Mouse (Mus musculus) heart, embryonic 14.5 days (tissue): ENCODE data around the gene Sarnp. TPM values are rescaled to one million over a fixed set of nuclear protein-coding genes. Genes with fewer than 3 reads are reported as not detected.

Source experiments
- ATAC-seq: fragments of 200-750 bp; cut with Nextera tagmentation; 2 replicates; pipeline ENCODE4 v1.8.0; 2017; ENCODE audit warnings: low read depth, moderate TSS enrichment; ENCODE audit not compliant: insufficient number of reproducible peaks, insufficient read depth, low FRiP score
- H3K27ac ChIP-seq, 2 experiments: fragments of 200-500 bp in 1 of 2; fragments of 300-500 bp in 1 of 2; sonication (generic) in 1 of 2; replicated peaks in 1 of 2; 2 replicates each; pipeline ENCODE4 v1.5.1; 2012 to 2014; ENCODE audit warnings: low read depth in 2 of 2, low read length in 2 of 2, control low read depth in 1 of 2, mild to moderate bottlenecking in 1 of 2, mixed read lengths in 1 of 2; ENCODE audit not compliant: control insufficient read depth in 1 of 2, insufficient read depth in 1 of 2
- H3K27me3 ChIP-seq: fragments of 300-500 bp; sonication (generic); 2 replicates; pipeline ENCODE4 v1.6.1; 2014; ENCODE audit warnings: mild to moderate bottlenecking, low read length, control low read depth; ENCODE audit not compliant: control insufficient read depth, insufficient read depth
- H3K36me3 ChIP-seq: fragments of 300-500 bp; sonication (generic); 2 replicates; pipeline ENCODE4 v1.6.1; 2014; ENCODE audit warnings: mild to moderate bottlenecking, control low read depth, low read length, mixed read lengths; ENCODE audit not compliant: control insufficient read depth, insufficient read depth
- H3K4me1 ChIP-seq, 2 experiments: fragments of 200-500 bp in 1 of 2; fragments of 300-500 bp in 1 of 2; sonication (generic) in 1 of 2; 2 replicates each; pipeline ENCODE4 v1.6.1; 2012 to 2014; ENCODE audit warnings: low read length in 2 of 2, control low read depth in 1 of 2, mixed read lengths in 1 of 2; ENCODE audit not compliant: control insufficient read depth in 2 of 2, insufficient read depth in 2 of 2
- H3K4me2 ChIP-seq: fragments of 300-500 bp; sonication (generic); 2 replicates; pipeline ENCODE4 v1.6.1; 2014; ENCODE audit warnings: mild to moderate bottlenecking, low read length
- H3K4me3 ChIP-seq, 2 experiments: fragments of 200-500 bp in 1 of 2; fragments of 300-500 bp in 1 of 2; sonication (generic) in 1 of 2; 2 replicates each; pipeline ENCODE4 v1.5.1; 2012 to 2014; ENCODE audit warnings: low read length in 2 of 2, mild to moderate bottlenecking in 2 of 2, control low read depth in 1 of 2, low read depth in 1 of 2, moderate library complexity in 1 of 2; ENCODE audit not compliant: control insufficient read depth in 1 of 2, insufficient read depth in 1 of 2
- H3K9ac ChIP-seq: fragments of 300-500 bp; sonication (generic); 2 replicates; pipeline ENCODE4 v1.6.1; 2014; ENCODE audit warnings: mild to moderate bottlenecking, low read length
- H3K9me3 ChIP-seq: fragments of 300-500 bp; sonication (generic); 2 replicates; pipeline ENCODE4 v1.6.1; 2016; ENCODE audit warnings: low read length, control low read depth; ENCODE audit not compliant: control insufficient read depth
- WGBS: fragments of 180-500 bp; shearing (Covaris S2); extraction: QIAGEN DNeasy Blood & Tissue Kit; methylation state at CpG from one replicate; pipeline ENCODE4 v1.1.7; 2014; 5-methylcytosine and 5-hydroxymethylcytosine counted together
- polyA plus RNA-seq: library from polyadenylated mRNA; unstranded; fragments of >200 nt; fragmentation: Nextera tagmentation; extraction: Ambion mirVana; gene quantifications from 2 replicates; pipeline ENCODE4 v1.2.1, GENCODE M21; 2014

The Sarnp gene
- polyA plus RNA-seq, 1 experiment from 2014 or later = 168 TPM

DNA sequence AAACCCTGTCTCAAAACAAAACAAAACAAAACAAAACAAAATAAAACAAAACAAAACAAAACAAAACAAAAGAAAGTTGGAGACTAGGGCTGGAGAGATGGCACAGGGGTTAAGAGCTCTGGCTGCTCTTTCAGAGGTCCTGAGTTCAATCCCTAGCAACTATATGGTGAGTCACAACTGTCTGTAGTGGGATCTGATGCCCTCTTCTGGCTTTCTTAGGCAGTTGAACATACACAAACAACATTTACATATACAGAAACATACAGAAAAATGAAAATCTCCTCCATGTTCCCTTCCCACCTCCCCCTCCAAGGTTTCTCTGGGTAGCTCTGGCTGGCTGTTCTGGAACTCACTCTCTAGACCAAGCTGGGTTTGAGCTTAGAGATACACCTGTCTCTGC, 25.1 kb upstream of the Sarnp start:
- H3K9me3 ChIP-seq = no peaks in the 10 kb centered on the region
- no peak overlapping the region for H3K9ac ChIP-seq
- no peak overlapping the region for H3K4me2 ChIP-seq
- H3K27ac ChIP-seq = no peak overlapping the region
- H3K27me3 ChIP-seq = no peaks in the 10 kb centered on the region
- H3K4me1 ChIP-seq = peaks cover 3 to 4% of the 10 kb centered on the region in 2 experiments; a peak in 3 of 4 replicates
- no peak overlapping the region for H3K4me3 ChIP-seq
- H3K36me3 ChIP-seq = no peaks in the 10 kb centered on the region
- no peak for ATAC-seq

DNA sequence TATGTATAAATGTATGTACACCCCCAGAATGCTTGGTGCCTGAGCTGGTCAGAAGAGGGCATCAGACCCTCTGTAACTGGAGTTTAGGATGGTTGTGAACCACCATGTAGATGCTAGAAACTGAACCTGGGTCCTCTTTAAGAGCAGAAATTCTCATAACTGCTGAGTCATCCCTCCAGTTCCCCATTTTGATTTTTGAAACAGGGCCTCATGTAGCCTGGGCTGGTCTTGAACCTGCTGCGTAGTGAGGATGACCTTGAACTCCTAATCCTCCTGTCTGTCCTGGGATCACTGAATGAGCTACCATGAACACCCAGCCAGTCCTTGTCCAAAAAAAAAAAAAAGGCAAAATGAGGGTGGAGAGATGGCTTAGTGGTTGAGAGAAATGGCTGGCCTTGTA, 23.9 kb upstream of the Sarnp start:
- Histone ChIP-seq H3K4me3 (no peak overlapping the region), H3K36me3 (peaks cover 3% of the 10 kb centered on the region; the same call in 1 of the 2 replicates), H3K4me2 (no peak overlapping the region), H3K9ac (no peak overlapping the region), H3K9me3 (no peaks in the 10 kb centered on the region), H3K4me1 (peaks cover 3 to 4% of the 10 kb centered on the region in 2 experiments; a peak in 3 of 4 replicates), H3K27me3 (no peaks in the 10 kb centered on the region), H3K27ac (no peak overlapping the region)
- ATAC-seq = no peak
- WGBS = 91% methylated on average over 1 of the region's 1 CpGs

DNA sequence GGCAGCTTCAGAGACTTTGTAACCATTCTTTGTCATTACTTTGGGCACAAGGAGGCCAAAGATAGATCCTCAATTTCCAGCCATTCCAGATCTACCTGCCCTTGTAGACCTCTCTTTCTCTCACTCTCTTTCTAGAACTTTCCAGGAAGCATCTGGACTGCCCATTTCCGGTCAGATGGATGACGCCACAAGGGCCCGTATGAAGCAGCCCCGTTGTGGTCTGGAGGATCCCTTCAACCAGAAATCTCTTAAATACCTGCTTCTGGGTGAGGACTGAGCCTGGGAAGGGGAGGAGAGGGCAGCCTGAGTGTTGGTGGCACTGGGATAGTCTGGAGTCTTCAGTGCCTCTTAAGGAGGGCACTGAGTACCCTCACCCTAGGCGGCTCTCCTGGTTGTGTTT, 22.7 kb upstream of the Sarnp start:
- 79% methylated on average over 5 of the region's 5 CpGs for WGBS
- no peak for ATAC-seq
- peaks cover 3 to 4% of the 10 kb centered on the region in 2 experiments; a peak in 3 of 4 replicates for H3K4me1 ChIP-seq
- H3K36me3 ChIP-seq = peaks cover 4% of the 10 kb centered on the region; the same call in 1 of the 2 replicates
- H3K4me2 ChIP-seq = no peak overlapping the region
- no peaks in the 10 kb centered on the region for H3K9me3 ChIP-seq
- H3K27ac ChIP-seq = no peak overlapping the region
- no peak overlapping the region for H3K9ac ChIP-seq
- H3K4me3 ChIP-seq = no peak overlapping the region
- no peaks in the 10 kb centered on the region for H3K27me3 ChIP-seq

DNA sequence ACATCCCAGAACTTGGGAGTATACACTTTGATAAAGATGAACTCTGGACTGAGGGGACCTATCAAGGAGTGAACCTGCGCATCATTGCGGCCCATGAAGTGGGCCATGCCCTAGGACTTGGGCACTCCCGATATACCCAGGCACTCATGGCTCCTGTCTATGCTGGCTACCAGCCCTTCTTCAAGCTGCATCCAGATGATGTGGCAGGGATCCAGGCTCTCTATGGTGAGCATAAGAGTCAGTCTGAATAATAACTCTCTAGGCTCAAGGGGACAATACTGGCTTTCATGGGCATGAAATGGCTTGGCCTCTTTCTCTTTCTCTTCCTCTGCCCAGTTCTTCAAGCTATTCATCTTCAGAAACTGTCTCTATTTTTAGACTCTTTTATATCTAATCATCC, 21.6 kb upstream of the Sarnp start:
- no peak overlapping the region for H3K9ac ChIP-seq
- 90% methylated on average over 3 of the region's 3 CpGs for WGBS
- no peak overlapping the region for H3K4me3 ChIP-seq
- no peaks in the 10 kb centered on the region for H3K27me3 ChIP-seq
- H3K4me2 ChIP-seq = no peak overlapping the region
- H3K36me3 ChIP-seq = peaks cover 13% of the 10 kb centered on the region
- peaks cover 3 to 4% of the 10 kb centered on the region in 2 experiments; a peak in 3 of 4 replicates for H3K4me1 ChIP-seq
- ATAC-seq = no peak
- no peaks in the 10 kb centered on the region for H3K9me3 ChIP-seq
- H3K27ac ChIP-seq = no peak overlapping the region

DNA sequence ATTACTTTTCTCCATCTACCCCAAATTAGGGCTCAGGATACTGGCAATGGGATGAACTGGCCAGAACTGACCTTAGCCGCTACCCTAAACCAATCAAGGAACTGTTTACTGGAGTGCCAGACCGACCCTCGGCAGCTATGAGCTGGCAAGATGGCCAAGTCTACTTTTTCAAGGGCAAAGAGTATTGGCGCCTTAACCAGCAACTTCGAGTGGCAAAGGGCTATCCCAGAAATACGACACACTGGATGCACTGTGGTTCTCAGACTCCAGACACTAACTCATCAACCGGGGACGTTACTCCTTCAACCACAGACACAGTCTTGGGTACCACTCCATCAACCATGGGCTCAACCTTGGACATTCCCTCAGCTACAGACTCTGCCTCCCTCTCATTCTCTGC, 18.5 kb upstream of the Sarnp start:
- ATAC-seq = no peak
- Histone ChIP-seq H3K27me3 (no peaks in the 10 kb centered on the region), H3K9me3 (no peaks in the 10 kb centered on the region), H3K36me3 (peaks cover 30% of the 10 kb centered on the region), H3K4me3 (no peak overlapping the region), H3K4me2 (no peak overlapping the region), H3K27ac (no peak overlapping the region), H3K9ac (no peak overlapping the region), H3K4me1 (peaks cover 6 to 17% of the 10 kb centered on the region in 2 experiments; a peak in 3 of 4 replicates)
- WGBS = 89% methylated on average over 8 of the region's 8 CpGs

DNA sequence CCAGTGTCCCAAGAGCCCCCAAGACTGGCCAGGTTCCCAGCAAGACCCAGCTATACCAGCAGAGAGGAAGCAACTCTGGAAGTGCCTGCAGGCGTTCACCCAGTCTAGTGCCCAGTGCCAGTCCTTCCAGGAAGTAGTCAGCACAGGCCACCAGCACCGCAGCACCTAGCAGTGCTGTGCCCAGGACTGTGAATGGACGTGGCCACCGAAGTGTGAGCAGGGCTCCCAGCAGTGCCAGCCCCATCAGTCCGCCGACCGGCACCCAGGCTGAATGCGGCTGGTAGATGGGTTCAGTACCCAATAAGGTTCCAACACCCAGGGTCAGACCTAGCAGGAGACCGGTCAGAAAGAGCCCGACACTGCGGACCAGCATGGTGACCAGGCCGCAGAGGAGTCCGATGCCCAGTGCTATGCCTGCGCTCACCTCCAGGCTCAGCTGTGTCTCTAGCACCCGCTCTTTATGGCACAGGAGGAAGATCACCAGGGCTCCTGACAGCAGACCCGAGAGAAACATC, 15.1 kb upstream of the Sarnp start:
- Histone ChIP-seq H3K36me3 (peaks cover 33% of the 10 kb centered on the region), H3K9ac (no peak overlapping the region), H3K4me2 (no peak overlapping the region), H3K4me3 (no peak overlapping the region), H3K27me3 (no peaks in the 10 kb centered on the region), H3K27ac (no peak overlapping the region), H3K9me3 (no peaks in the 10 kb centered on the region), H3K4me1 (peaks cover 13 to 24% of the 10 kb centered on the region in 2 experiments)
- ATAC-seq = no peak
- 90% methylated on average over 16 of the region's 16 CpGs for WGBS

DNA sequence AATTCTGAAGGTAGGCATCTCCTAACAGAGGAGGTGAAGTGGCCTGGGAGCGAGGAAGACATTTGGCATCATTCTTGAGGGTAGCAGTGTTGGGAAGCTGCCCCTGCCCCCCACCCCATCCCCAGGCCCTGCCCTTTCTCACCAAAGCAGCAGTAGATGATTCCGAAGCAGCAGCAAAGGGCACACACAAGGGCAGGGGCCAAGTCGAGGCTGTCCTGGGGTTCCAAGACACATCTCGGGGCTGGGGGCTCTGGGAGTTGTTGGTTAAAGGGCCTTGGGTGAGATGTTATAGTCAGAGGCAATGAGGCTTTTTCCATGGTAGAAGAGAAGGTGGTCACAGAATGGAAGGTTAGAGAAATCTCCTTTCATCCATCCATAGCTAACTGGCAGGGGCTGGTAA, 14.2 kb upstream of the Sarnp start:
- H3K27me3 ChIP-seq = no peaks in the 10 kb centered on the region
- no peak for ATAC-seq
- WGBS = 53% methylated on average over 4 of the region's 4 CpGs
- H3K4me2 ChIP-seq = peak overlapping the region; percentile 92
- no peaks in the 10 kb centered on the region for H3K9me3 ChIP-seq
- peaks cover 17 to 33% of the 10 kb centered on the region in 2 experiments for H3K4me1 ChIP-seq
- H3K27ac ChIP-seq = peak overlapping the region in 1 of 2 experiments; percentile 94; a peak in 2 of 4 replicates
- H3K36me3 ChIP-seq = peaks cover 41% of the 10 kb centered on the region
- peak overlapping the region; percentile 12 to 64; a peak in 3 of 4 replicates for H3K4me3 ChIP-seq
- H3K9ac ChIP-seq = peak overlapping the region; percentile 86

DNA sequence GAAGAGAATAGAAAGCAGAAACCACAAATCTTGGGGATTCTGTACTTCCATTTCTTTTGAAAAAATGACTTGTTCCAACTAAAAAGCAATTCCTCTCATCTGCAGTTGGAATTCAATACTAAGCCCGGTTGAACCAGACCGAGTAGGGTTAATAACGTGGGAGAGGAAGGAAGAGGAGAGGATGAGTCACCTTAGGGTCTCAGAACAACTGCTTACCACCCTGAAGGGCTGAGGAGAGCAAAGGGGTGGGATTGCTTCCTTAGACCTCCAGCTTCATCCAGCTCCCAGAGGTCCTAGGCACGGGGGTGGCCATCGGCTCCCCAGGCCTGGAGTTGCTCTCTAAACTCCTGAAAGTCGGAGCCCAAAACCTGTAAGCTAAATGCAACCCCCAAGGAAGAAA, 13.8 kb upstream of the Sarnp start:
- H3K9ac ChIP-seq = peak overlapping the region; percentile 86
- peak overlapping the region; percentile 94 for H3K27ac ChIP-seq
- H3K9me3 ChIP-seq = no peaks in the 10 kb centered on the region
- H3K27me3 ChIP-seq = no peaks in the 10 kb centered on the region
- WGBS = 17% methylated on average over 6 of the region's 6 CpGs
- peaks cover 41% of the 10 kb centered on the region for H3K36me3 ChIP-seq
- H3K4me1 ChIP-seq = peaks cover 17 to 34% of the 10 kb centered on the region in 2 experiments
- ATAC-seq = no peak
- H3K4me3 ChIP-seq = peak overlapping the region; percentile 64 to 68
- peak overlapping the region; percentile 92 for H3K4me2 ChIP-seq
